Mouse (Mus musculus) midbrain, embryonic 12.5 days (tissue): ENCODE measurements at regions not wholly inside any gene's neighbourhood (a gene's known extent, or its start where the extent isn't known, plus 50 kb on each side); places are given as distances from the start of the nearest gene placed in this dataset.
"Not testable (repeated sequence)": the region's sequence is repeated elsewhere in the genome, so short reads cannot be mapped to it uniquely, and the experiment has no call there.

Source experiments
- ATAC-seq: fragments of 200-750 bp; cut with Nextera tagmentation; 2 replicates; pipeline ENCODE4 v1.8.0; 2017; ENCODE audit warnings: low read depth, moderate TSS enrichment, moderate library complexity; ENCODE audit not compliant: low FRiP score
- H3K27ac ChIP-seq: fragments of 300-500 bp; sonication (generic); replicated peaks from 2 replicates; pipeline ENCODE4 v1.5.1; 2016; ENCODE audit warnings: mild to moderate bottlenecking
- H3K27me3 ChIP-seq: fragments of 300-500 bp; sonication (generic); 2 replicates; pipeline ENCODE4 v1.6.1; 2016; ENCODE audit warnings: mild to moderate bottlenecking
- H3K36me3 ChIP-seq: fragments of 300-500 bp; sonication (generic); 2 replicates; pipeline ENCODE4 v1.6.1; 2016
- H3K4me1 ChIP-seq: fragments of 300-500 bp; sonication (generic); 2 replicates; pipeline ENCODE4 v1.6.1; 2016
- H3K4me2 ChIP-seq: fragments of 300-500 bp; sonication (generic); replicated peaks from 2 replicates; pipeline ENCODE4 v1.6.1; 2016; ENCODE audit warnings: mild to moderate bottlenecking, moderate library complexity
- H3K4me3 ChIP-seq: fragments of 300-500 bp; sonication (generic); 2 replicates; pipeline ENCODE4 v1.5.1; 2016; ENCODE audit warnings: mild to moderate bottlenecking
- H3K9ac ChIP-seq: fragments of 300-500 bp; sonication (generic); replicated peaks from 2 replicates; pipeline ENCODE4 v1.6.1; 2016; ENCODE audit warnings: mild to moderate bottlenecking, moderate library complexity
- H3K9me3 ChIP-seq: fragments of 300-500 bp; sonication (generic); 2 replicates; pipeline ENCODE4 v1.6.1; 2016; ENCODE audit warnings: mild to moderate bottlenecking
- WGBS: fragments of 180-500 bp; shearing (Covaris S2); methylation state at CpG from one replicate; pipeline ENCODE4 v1.1.7; 2016; 5-methylcytosine and 5-hydroxymethylcytosine counted together

- no peak overlapping the region for H3K4me2 ChIP-seq
- 53% methylated on average over 1 of the region's 1 CpGs for WGBS
- no peak overlapping the region for H3K4me3 ChIP-seq
- H3K27me3 ChIP-seq: no peaks in the 10 kb centered on the region
- 0 out of 2 replicates have a peak, but pooled peaks cover 5% of the 10 kb centered on the region for H3K9me3 ChIP-seq
- no peak for ATAC-seq
- no peaks in the 10 kb centered on the region for H3K4me1 ChIP-seq
- no peaks in the 10 kb centered on the region for H3K36me3 ChIP-seq
- no peak overlapping the region for H3K27ac ChIP-seq
- no peak overlapping the region for H3K9ac ChIP-seq
Observed at GRCm38 (mm10) chr13:52241761-52242160, 289.3 kb downstream of the Diras2 start.

GRCm38 (mm10) chr13:52249492-52249891 lies 281.6 kb downstream of the Diras2 start:
- H3K4me1 ChIP-seq: no peaks in the 10 kb centered on the region
- H3K27me3 ChIP-seq: peaks cover 13% of the 10 kb centered on the region
- WGBS: 93% methylated on average over 2 of the region's 2 CpGs
- H3K9me3 ChIP-seq: no peaks in the 10 kb centered on the region
- H3K4me3 ChIP-seq: no peak overlapping the region
- no peak for ATAC-seq
- no peak overlapping the region for H3K9ac ChIP-seq
- no peak overlapping the region for H3K27ac ChIP-seq
- no peaks in the 10 kb centered on the region for H3K36me3 ChIP-seq
- no peak overlapping the region for H3K4me2 ChIP-seq

- Histone ChIP-seq H3K36me3 (no peaks in the 10 kb centered on the region), H3K9me3 (no peaks in the 10 kb centered on the region), H3K9ac (no peak overlapping the region), H3K27ac (no peak overlapping the region), H3K4me2 (no peak overlapping the region), H3K27me3 (peaks cover 13% of the 10 kb centered on the region), H3K4me1 (no peaks in the 10 kb centered on the region), H3K4me3 (no peak overlapping the region)
- WGBS: 66% methylated on average over 4 of the region's 4 CpGs
- no peak for ATAC-seq
Observed at GRCm38 (mm10) chr13:52250371-52250770, 280.7 kb downstream of the Diras2 start.

GRCm38 (mm10) chr13:52252303-52252702 lies 278.8 kb downstream of the Diras2 start:
- 57% methylated on average over 4 of the region's 4 CpGs for WGBS
- no peaks in the 10 kb centered on the region for H3K9me3 ChIP-seq

GRCm38 (mm10) chr13:52252726-52253125 lies 278.4 kb downstream of the Diras2 start:
- H3K27ac ChIP-seq, H3K4me3 ChIP-seq, H3K36me3 ChIP-seq, H3K9me3 ChIP-seq, ATAC-seq, H3K4me2 ChIP-seq, H3K4me1 ChIP-seq, H3K9ac ChIP-seq: not testable (repeated sequence)
- 33% methylated on average over 6 of the region's 6 CpGs for WGBS
- H3K27me3 ChIP-seq: peaks cover 13% of the 10 kb centered on the region

More at GRCm38 (mm10) chr13:52252303-52252702, 278.8 kb downstream of the Diras2 start:
- Histone ChIP-seq H3K27ac (no peak overlapping the region), H3K4me3 (no peak overlapping the region), H3K4me1 (no peaks in the 10 kb centered on the region), H3K27me3 (peaks cover 13% of the 10 kb centered on the region), H3K36me3 (no peaks in the 10 kb centered on the region), H3K9ac (no peak overlapping the region), H3K4me2 (no peak overlapping the region)
- no peak for ATAC-seq

- Histone ChIP-seq H3K9ac (no peak overlapping the region), H3K36me3 (no peaks in the 10 kb centered on the region), H3K4me1 (no peaks in the 10 kb centered on the region), H3K4me3 (no peak overlapping the region), H3K27ac (no peak overlapping the region), H3K9me3 (no peaks in the 10 kb centered on the region), H3K4me2 (no peak overlapping the region), H3K27me3 (peaks cover 13% of the 10 kb centered on the region)
- 31% methylated on average over 8 of the region's 8 CpGs for WGBS
- no peak for ATAC-seq
Observed at GRCm38 (mm10) chr13:52253138-52253537, 277.9 kb downstream of the Diras2 start.

- Histone ChIP-seq H3K4me2 (no peak overlapping the region), H3K4me1 (no peaks in the 10 kb centered on the region), H3K27me3 (peaks cover 13% of the 10 kb centered on the region), H3K4me3 (no peak overlapping the region), H3K9ac (no peak overlapping the region), H3K9me3 (no peaks in the 10 kb centered on the region), H3K27ac (no peak overlapping the region), H3K36me3 (no peaks in the 10 kb centered on the region)
- WGBS: 23% methylated on average over 9 of the region's 9 CpGs
- no peak for ATAC-seq
Observed at GRCm38 (mm10) chr13:52254185-52254584, 276.9 kb downstream of the Diras2 start.

- 75% methylated on average over 5 of the region's 5 CpGs for WGBS
- Histone ChIP-seq H3K9me3 (no peaks in the 10 kb centered on the region), H3K9ac (no peak overlapping the region), H3K4me3 (no peak overlapping the region), H3K4me1 (no peaks in the 10 kb centered on the region), H3K27me3 (peaks cover 13% of the 10 kb centered on the region), H3K36me3 (no peaks in the 10 kb centered on the region), H3K27ac (no peak overlapping the region), H3K4me2 (no peak overlapping the region)
- no peak for ATAC-seq
Observed at GRCm38 (mm10) chr13:52255697-52256096, 275.4 kb downstream of the Diras2 start.

- ATAC-seq: no peak
- whole genome bisulfite sequencing: 87% methylated on average over 8 of the region's 8 CpGs
Observed at GRCm38 (mm10) chr13:52258373-52258772, 272.7 kb downstream of the Diras2 start.

GRCm38 (mm10) chr13:52262949-52263550 lies 268.0 kb downstream of the Diras2 start:
- Histone ChIP-seq H3K27ac (no peak overlapping the region), H3K9me3 (no peaks in the 10 kb centered on the region), H3K4me2 (no peak overlapping the region), H3K27me3 (no peaks in the 10 kb centered on the region), H3K4me3 (no peak overlapping the region), H3K36me3 (no peaks in the 10 kb centered on the region), H3K9ac (no peak overlapping the region), H3K4me1 (no peaks in the 10 kb centered on the region)
- ATAC-seq: no peak
- 91% methylated on average over 14 of the region's 14 CpGs for WGBS

More at GRCm38 (mm10) chr13:52258373-52258772, 272.7 kb downstream of the Diras2 start:
- no peak overlapping the region for H3K27ac ChIP-seq
- H3K9me3 ChIP-seq: no peaks in the 10 kb centered on the region
- no peaks in the 10 kb centered on the region for H3K4me1 ChIP-seq
- no peak overlapping the region for H3K4me2 ChIP-seq
- H3K9ac ChIP-seq: no peak overlapping the region
- no peak overlapping the region for H3K4me3 ChIP-seq
- H3K36me3 ChIP-seq: no peaks in the 10 kb centered on the region
- 0 out of 2 replicates have a peak, but pooled peaks cover 5% of the 10 kb centered on the region for H3K27me3 ChIP-seq

- WGBS: 83% methylated on average over 6 of the region's 6 CpGs
- Histone ChIP-seq H3K27ac (no peak overlapping the region), H3K4me3 (no peak overlapping the region), H3K27me3 (no peaks in the 10 kb centered on the region), H3K9me3 (no peaks in the 10 kb centered on the region), H3K4me2 (no peak overlapping the region), H3K9ac (no peak overlapping the region), H3K4me1 (no peaks in the 10 kb centered on the region), H3K36me3 (no peaks in the 10 kb centered on the region)
- no peak for ATAC-seq
Observed at GRCm38 (mm10) chr13:52268279-52268678, 262.8 kb downstream of the Diras2 start.

GRCm38 (mm10) chr13:52273502-52274246 lies 257.4 kb downstream of the Diras2 start:
- Histone ChIP-seq H3K9me3 (no peaks in the 10 kb centered on the region), H3K27ac (no peak overlapping the region), H3K27me3 (peaks cover 21% of the 10 kb centered on the region), H3K4me3 (no peak overlapping the region), H3K4me1 (0 out of 2 replicates have a peak, but pooled peaks cover 4% of the 10 kb centered on the region), H3K9ac (no peak overlapping the region), H3K36me3 (no peaks in the 10 kb centered on the region), H3K4me2 (no peak overlapping the region)
- ATAC-seq: no peak
- WGBS: 90% methylated on average over 19 of the region's 19 CpGs
